Mouse (Mus musculus): ENCODE results near the gene Cog1. TPM values are rescaled to one million over a fixed set of nuclear protein-coding genes. Genes with fewer than 3 reads are reported as not detected.

Gene Cog1
- polyA plus RNA-seq, 1 experiment from 2014 or later = 26.4 TPM

- H3K4me2 ChIP-seq (replicated peaks) = no peak overlapping the region
- no peak overlapping the region for H3K27ac ChIP-seq
- H3K9ac ChIP-seq = no peak overlapping the region
- H3K4me1 ChIP-seq (replicated peaks) = no peaks in the 10 kb centered on the region
- H3K27me3 ChIP-seq (replicated peaks) = no peaks in the 10 kb centered on the region
- no peak; the same call in 1 of the 2 replicates for ATAC-seq
- WGBS = 86% methylated on average over 12 of the region's 12 CpGs
- no peaks in the 10 kb centered on the region for H3K9me3 ChIP-seq
- H3K4me3 ChIP-seq (replicated peaks) = no peak overlapping the region
- H3K36me3 ChIP-seq = no peaks in the 10 kb centered on the region
These were observed 10.3 kb upstream of the Cog1 start for GRCm38 (mm10) chr11:113638680-113639079.

DNA sequence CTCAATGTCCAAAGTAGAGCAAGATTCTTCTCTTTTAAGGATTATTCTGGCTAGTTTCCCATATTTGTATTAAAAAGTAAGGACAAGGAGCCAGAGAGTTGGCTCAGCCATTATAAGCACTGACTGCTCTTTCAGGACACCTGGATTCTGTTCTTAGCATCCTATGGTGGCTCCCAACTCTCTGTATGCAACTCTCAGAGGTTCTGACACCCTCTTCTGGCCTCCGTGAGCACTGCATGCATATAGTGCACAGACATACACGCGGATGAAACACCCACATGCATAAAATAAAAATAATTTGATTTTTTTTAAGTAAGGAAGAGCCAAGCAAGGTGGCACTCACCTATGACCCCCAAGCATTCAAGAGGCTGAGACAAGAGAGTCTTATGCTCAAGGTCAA is 3.8 kb upstream of the Cog1 start:
- H3K9me3 ChIP-seq = no peaks in the 10 kb centered on the region
- ATAC-seq = no peak
- H3K4me3 ChIP-seq (replicated peaks) = no peak overlapping the region
- no peak overlapping the region for H3K9ac ChIP-seq
- 91% methylated on average over 3 of the region's 3 CpGs for WGBS
- H3K4me2 ChIP-seq (replicated peaks) = no peak overlapping the region
- H3K36me3 ChIP-seq = no peaks in the 10 kb centered on the region
- no peaks in the 10 kb centered on the region for H3K27me3 ChIP-seq (replicated peaks)
- peaks cover 11% of the 10 kb centered on the region for H3K4me1 ChIP-seq (replicated peaks)
- no peak overlapping the region for H3K27ac ChIP-seq

GRCm38 (mm10) chr11:113648152-113648551 is 817 bp upstream of the Cog1 start:
- H3K27me3 ChIP-seq (replicated peaks) = no peaks in the 10 kb centered on the region
- H3K36me3 ChIP-seq = peaks cover 13% of the 10 kb centered on the region
- peak overlapping the region; percentile 76; the same call in 1 of the 2 replicates for H3K4me2 ChIP-seq (replicated peaks)
- no peaks in the 10 kb centered on the region for H3K9me3 ChIP-seq
- no peak overlapping the region for H3K27ac ChIP-seq
- H3K4me3 ChIP-seq (replicated peaks) = no peak overlapping the region
- 0 out of 2 replicates have a peak, but pooled peaks have one; percentile 9 for ATAC-seq
- H3K9ac ChIP-seq = no peak overlapping the region
- WGBS = 4% methylated on average over 15 of the region's 15 CpGs
- peaks cover 19% of the 10 kb centered on the region for H3K4me1 ChIP-seq (replicated peaks)

DNA sequence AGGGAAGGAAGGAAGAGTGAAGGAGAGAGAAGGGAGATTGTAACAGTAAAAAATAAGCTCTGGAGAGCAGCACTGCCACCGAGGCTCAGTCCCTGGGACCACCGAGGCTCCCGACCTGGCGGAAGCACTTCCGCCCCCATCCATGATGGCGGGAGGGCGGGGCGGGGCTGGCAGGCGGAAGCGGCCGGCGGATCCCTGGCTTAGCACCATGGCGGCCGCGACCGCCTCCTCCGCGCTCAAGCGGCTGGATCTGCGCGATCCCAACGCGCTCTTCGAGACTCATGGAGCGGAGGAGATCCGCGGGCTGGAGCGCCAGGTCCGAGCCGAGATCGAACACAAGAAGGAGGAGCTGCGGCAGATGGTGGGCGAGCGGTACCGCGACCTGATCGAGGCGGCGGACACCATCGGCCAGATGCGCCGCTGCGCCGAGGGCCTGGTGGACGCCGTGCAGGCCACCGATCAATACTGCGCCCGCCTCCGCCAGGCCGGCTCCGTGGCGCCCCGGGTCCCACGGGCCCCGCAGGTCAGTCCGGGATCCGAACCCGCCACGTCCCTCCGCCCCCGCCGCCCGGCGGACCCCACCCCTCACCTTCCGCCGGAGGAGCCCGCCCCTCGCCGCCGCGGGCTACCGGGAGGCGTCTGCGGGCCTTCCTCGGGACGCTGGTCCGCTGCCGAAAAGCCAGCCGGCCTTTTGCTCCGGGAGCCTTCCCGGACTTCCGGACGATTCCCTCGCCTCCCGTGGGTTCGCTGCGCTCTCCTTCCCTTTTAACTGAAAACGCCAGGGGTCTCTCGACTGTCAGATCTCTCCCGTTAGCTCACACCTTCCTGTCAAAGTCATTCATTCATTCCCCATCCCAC is 613 bp downstream of the Cog1 start, which contains the start of gene Slc39a11:
Gene Slc39a11 (minus strand): TSS at position 727 of the 858 bp plus-strand sequence.
- peak within 1 kb of the TSS; percentile 81 for H3K27ac ChIP-seq
- no peaks in the 10 kb centered on the region for H3K9me3 ChIP-seq
- under 1% methylated on average over 90 of the region's 91 CpGs for WGBS
- peak within 1 kb of the TSS; percentile 76 for H3K4me2 ChIP-seq (replicated peaks)
- H3K27me3 ChIP-seq (replicated peaks) = no peaks in the 10 kb centered on the region
- H3K9ac ChIP-seq = peak within 1 kb of the TSS; percentile 97
- ATAC-seq = peak; percentile 85
- peaks cover 19% of the 10 kb centered on the region for H3K4me1 ChIP-seq (replicated peaks)
- H3K4me3 ChIP-seq (replicated peaks) = peak within 1 kb of the TSS; percentile 92
- peaks cover 23% of the 10 kb centered on the region for H3K36me3 ChIP-seq

DNA sequence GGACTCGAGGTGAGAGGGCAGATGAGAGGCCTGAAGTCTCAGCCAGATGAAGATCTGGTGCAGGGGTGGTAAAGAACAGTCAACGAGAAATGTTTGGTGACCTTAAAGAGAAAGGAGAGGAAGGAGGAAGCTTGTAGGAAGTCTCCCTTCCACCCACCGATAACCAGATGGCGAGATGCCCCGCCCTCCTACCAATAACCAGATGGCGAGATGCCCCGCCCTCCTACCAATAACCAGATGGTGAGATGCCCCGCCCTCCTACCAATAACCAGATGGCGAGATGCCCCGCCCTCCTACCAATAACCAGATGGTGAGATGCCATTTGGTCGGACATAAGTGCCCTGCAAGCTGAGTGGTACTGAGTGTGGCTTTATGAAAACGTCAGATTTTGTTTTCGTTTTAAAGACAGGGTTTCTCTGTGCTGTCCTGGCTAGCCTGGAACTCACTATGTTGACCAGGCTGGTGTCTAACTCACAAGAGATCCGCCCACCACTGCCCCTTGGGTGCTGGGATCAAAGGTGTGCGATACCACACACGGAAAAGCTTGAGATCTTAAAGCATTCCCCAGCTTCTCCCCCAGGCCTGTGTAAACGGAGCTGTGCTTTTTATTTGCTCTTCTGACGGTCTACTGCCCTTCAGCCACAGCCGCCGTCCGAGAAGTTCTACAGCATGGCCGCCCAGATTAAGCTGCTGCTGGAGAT is 2.4 kb downstream of the Cog1 start:
- 58% methylated on average over 22 of the region's 22 CpGs for WGBS
- peak overlapping the region; percentile 56 for H3K27ac ChIP-seq
- H3K4me2 ChIP-seq (replicated peaks) = peak overlapping the region; percentile 37
- no peak overlapping the region for H3K9ac ChIP-seq
- 0 out of 2 replicates have a peak, but pooled peaks have one; percentile 12 for ATAC-seq
- H3K9me3 ChIP-seq = no peaks in the 10 kb centered on the region
- peaks cover 31% of the 10 kb centered on the region for H3K36me3 ChIP-seq
- H3K4me3 ChIP-seq (replicated peaks) = no peak overlapping the region
- no peaks in the 10 kb centered on the region for H3K27me3 ChIP-seq (replicated peaks)
- peaks cover 19% of the 10 kb centered on the region for H3K4me1 ChIP-seq (replicated peaks)

GRCm38 (mm10) chr11:113651907-113652273 is 2.9 kb downstream of the Cog1 start:
- H3K4me3 ChIP-seq (replicated peaks) = no peak overlapping the region
- H3K27ac ChIP-seq = no peak overlapping the region; the same call in 1 of the 2 replicates
- WGBS = 45% methylated on average over 8 of the region's 8 CpGs
- H3K9me3 ChIP-seq = no peaks in the 10 kb centered on the region
- no peak overlapping the region for H3K9ac ChIP-seq
- ATAC-seq = 0 out of 2 replicates have a peak, but pooled peaks have one; percentile 11
- peaks cover 19% of the 10 kb centered on the region for H3K4me1 ChIP-seq (replicated peaks)
- H3K4me2 ChIP-seq (replicated peaks) = peak overlapping the region; percentile 1; the same call in 1 of the 2 replicates
- peaks cover 36% of the 10 kb centered on the region for H3K36me3 ChIP-seq
- H3K27me3 ChIP-seq (replicated peaks) = no peaks in the 10 kb centered on the region

DNA sequence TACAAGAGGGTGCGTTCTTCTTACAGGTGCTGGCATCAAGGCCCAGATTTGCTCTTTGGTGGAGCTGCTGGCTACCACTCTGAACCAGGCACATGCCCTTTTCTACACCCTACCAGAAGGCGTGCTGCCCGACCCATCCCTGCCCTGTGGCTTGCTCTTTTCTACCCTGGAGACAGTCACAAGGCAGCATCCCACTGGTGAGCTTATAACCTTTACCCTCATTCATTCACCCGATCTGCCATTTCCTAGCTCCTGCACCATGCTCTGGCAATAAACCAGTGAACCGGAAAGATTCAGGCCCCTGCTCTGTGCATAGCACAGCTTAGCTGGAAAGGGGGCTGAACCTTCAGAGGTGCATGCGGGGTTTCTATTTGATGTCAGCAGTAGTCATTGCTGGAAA is 3.5 kb downstream of the Cog1 start:
- Histone ChIP-seq H3K9ac (no peak overlapping the region), H3K9me3 (no peaks in the 10 kb centered on the region), H3K4me1 (replicated peaks) (peaks cover 19% of the 10 kb centered on the region), H3K27me3 (replicated peaks) (no peaks in the 10 kb centered on the region), H3K4me2 (replicated peaks) (no peak overlapping the region), H3K36me3 (peaks cover 42% of the 10 kb centered on the region), H3K4me3 (replicated peaks) (no peak overlapping the region), H3K27ac (no peak overlapping the region)
- no peak for ATAC-seq
- 91% methylated on average over 6 of the region's 6 CpGs for WGBS

DNA sequence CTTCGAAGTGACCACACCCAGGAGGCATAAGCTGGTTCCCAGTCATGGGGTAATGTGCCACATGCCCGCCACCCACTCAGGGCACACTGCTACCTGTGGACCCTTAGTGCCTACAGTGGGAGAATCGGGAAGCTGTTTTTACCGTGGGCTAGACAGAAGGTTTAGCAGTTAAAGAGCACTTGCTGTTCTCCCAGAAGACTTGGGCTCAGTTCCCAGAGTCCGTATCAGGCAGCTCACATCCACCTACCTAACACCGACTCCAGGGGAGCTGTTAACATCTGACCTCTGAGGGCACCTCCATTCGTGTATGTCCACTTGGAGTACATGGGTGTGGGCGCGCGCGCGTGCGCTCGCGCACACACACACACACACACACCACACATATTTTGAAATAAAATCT is 5.1 kb downstream of the Cog1 start:
- 92% methylated on average over 15 of the region's 15 CpGs for WGBS
- Histone ChIP-seq H3K27ac (no peak overlapping the region), H3K9ac (no peak overlapping the region), H3K27me3 (replicated peaks) (no peaks in the 10 kb centered on the region), H3K36me3 (peaks cover 54% of the 10 kb centered on the region), H3K4me2 (replicated peaks) (no peak overlapping the region), H3K4me1 (replicated peaks) (peaks cover 10% of the 10 kb centered on the region; the same call in 1 of the 2 replicates), H3K9me3 (no peaks in the 10 kb centered on the region), H3K4me3 (replicated peaks) (no peak overlapping the region)
- no peak for ATAC-seq

DNA sequence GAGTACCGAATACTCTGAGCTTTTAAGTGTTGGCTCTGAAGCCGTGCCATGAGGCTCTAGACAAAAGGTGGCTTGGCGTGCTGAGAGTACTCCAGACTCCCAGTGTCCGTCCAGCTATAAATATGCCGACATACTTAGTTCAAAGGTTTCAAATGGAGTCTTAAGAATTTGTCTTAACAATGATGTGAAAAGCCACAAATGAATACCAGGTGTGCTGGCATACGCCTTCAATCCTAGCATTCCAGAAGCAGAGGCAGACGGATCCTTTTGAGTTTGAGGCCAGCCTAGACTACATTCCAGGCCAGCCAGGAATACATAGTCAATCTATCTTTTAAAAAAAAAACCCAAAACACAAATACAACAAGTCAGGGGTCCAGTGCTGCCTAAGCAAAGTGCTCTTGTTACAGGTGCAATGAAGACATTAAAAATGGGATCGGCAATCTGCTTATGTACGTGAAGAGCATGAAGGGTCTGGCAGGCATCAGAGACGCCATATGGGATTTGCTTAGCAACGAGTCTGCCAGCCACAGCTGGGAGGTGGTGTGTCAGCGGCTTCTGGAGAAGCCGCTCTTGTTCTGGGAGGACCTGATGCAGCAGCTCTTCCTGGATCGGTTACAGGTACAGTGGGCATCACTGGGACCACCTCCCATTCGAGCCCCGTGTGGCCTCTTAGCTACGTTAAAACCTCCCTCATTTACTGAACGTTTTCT is 5.7 kb downstream of the Cog1 start:
- H3K36me3 ChIP-seq = peaks cover 59% of the 10 kb centered on the region
- H3K9ac ChIP-seq = no peak overlapping the region
- H3K4me1 ChIP-seq (replicated peaks) = peaks cover 10% of the 10 kb centered on the region; the same call in 1 of the 2 replicates
- H3K4me2 ChIP-seq (replicated peaks) = no peak overlapping the region
- no peaks in the 10 kb centered on the region for H3K27me3 ChIP-seq (replicated peaks)
- H3K4me3 ChIP-seq (replicated peaks) = no peak overlapping the region
- H3K27ac ChIP-seq = no peak overlapping the region
- WGBS = 82% methylated on average over 18 of the region's 18 CpGs
- no peaks in the 10 kb centered on the region for H3K9me3 ChIP-seq
- ATAC-seq = no peak

- H3K4me2 ChIP-seq (replicated peaks) = no peak overlapping the region
- no peaks in the 10 kb centered on the region for H3K4me1 ChIP-seq (replicated peaks)
- H3K9me3 ChIP-seq = no peaks in the 10 kb centered on the region
- peaks cover 68% of the 10 kb centered on the region for H3K36me3 ChIP-seq
- H3K27ac ChIP-seq = no peak overlapping the region
- no peak for ATAC-seq
- no peaks in the 10 kb centered on the region for H3K27me3 ChIP-seq (replicated peaks)
- no peak overlapping the region for H3K9ac ChIP-seq
- H3K4me3 ChIP-seq (replicated peaks) = no peak overlapping the region
- WGBS = 92% methylated on average over 8 of the region's 8 CpGs
These were observed 7.6 kb downstream of the Cog1 start for GRCm38 (mm10) chr11:113656511-113656932.

GRCm38 (mm10) chr11:113657221-113657620 is 8.3 kb downstream of the Cog1 start:
- peaks cover 72% of the 10 kb centered on the region for H3K36me3 ChIP-seq

GRCm38 (mm10) chr11:113658319-113658718 is 9.3 kb downstream of the Cog1 start:
- H3K9me3 ChIP-seq = no peaks in the 10 kb centered on the region
- H3K27ac ChIP-seq = no peak overlapping the region
- no peak overlapping the region for H3K9ac ChIP-seq
- no peak overlapping the region for H3K4me3 ChIP-seq (replicated peaks)
- ATAC-seq = no peak
- 85% methylated on average over 8 of the region's 8 CpGs for WGBS
- peaks cover 64% of the 10 kb centered on the region for H3K36me3 ChIP-seq
- H3K4me1 ChIP-seq (replicated peaks) = no peaks in the 10 kb centered on the region
- no peak overlapping the region for H3K4me2 ChIP-seq (replicated peaks)
- H3K27me3 ChIP-seq (replicated peaks) = no peaks in the 10 kb centered on the region

More at GRCm38 (mm10) chr11:113657221-113657620, 8.3 kb downstream of the Cog1 start:
- no peak overlapping the region for H3K4me2 ChIP-seq (replicated peaks)
- no peak for ATAC-seq
- 50% methylated on average over 4 of the region's 4 CpGs for WGBS
- H3K9me3 ChIP-seq = no peaks in the 10 kb centered on the region
- H3K9ac ChIP-seq = no peak overlapping the region
- no peaks in the 10 kb centered on the region for H3K27me3 ChIP-seq (replicated peaks)
- H3K4me3 ChIP-seq (replicated peaks) = no peak overlapping the region
- H3K4me1 ChIP-seq (replicated peaks) = no peaks in the 10 kb centered on the region
- no peak overlapping the region for H3K27ac ChIP-seq
